Mouse (Mus musculus): ENCODE data around the gene Map2k1. TPM values are rescaled to one million over a fixed set of nuclear protein-coding genes. Genes with fewer than 3 reads are reported as not detected.
A peak's percentile ranks its signal among the peaks of the same experiment; 100 is the strongest.
"Not testable (repeated sequence)": the region's sequence is repeated elsewhere in the genome, so short reads cannot be mapped to it uniquely, and the experiment has no call there.

The Map2k1 gene
- total RNA-seq (2021) = 100 to 1,000 TPM in 1 of 2 experiments, 10 to 100 TPM in 1; 64.3 to 103 TPM
- 29.1 and 34.1 TPM in 2 replicates for polyA plus RNA-seq (2012; rRNA removed)
- long read RNA-seq, transcript Map2k1-201 (11 exons, 2,436 nt) = major isoform, 96 of 100 reads
- long read RNA-seq, partial matches to known transcripts = 2 of 100 reads
- long read RNA-seq, other reads (novel, unspliced or antisense) = 2 of 100 reads

- DNase-seq = peak; percentile 100
These were observed at the start of gene Map2k1 for GRCm38 (mm10) chr9:64253021-64253904. Gene Map2k1, minus strand, starts transcription at chr9:64253631.

GRCm38 (mm10) chr9:64303086-64303485 is 49.7 kb upstream of the Map2k1 start:
- DNase-seq = not testable (repeated sequence)

- no peak for DNase-seq
These were observed 29.1 kb upstream of the Map2k1 start for GRCm38 (mm10) chr9:64282404-64282987.

- no peak for DNase-seq
These were observed 28.3 kb upstream of the Map2k1 start for GRCm38 (mm10) chr9:64281781-64282178.

- DNase-seq = peak; percentile 96
These were observed 27.8 kb upstream of the Map2k1 start, which contains the start of gene Tipin for GRCm38 (mm10) chr9:64281105-64281780. Gene Tipin, plus strand, starts transcription at chr9:64281581.

- DNase-seq = no peak
These were observed 25.4 kb upstream of the Map2k1 start for GRCm38 (mm10) chr9:64278665-64279310.

GRCm38 (mm10) chr9:64277706-64278105 is 24.3 kb upstream of the Map2k1 start:
- DNase-seq = peak; percentile 59

GRCm38 (mm10) chr9:64274919-64275318 is 21.5 kb upstream of the Map2k1 start:
- no peak for DNase-seq

- no peak for DNase-seq
These were observed 20.9 kb upstream of the Map2k1 start for GRCm38 (mm10) chr9:64274291-64274690.

- no peak for DNase-seq
These were observed 20.3 kb upstream of the Map2k1 start for GRCm38 (mm10) chr9:64273757-64274156.

- DNase-seq = peak; percentile 24
These were observed 19.2 kb upstream of the Map2k1 start for GRCm38 (mm10) chr9:64272611-64273010.

GRCm38 (mm10) chr9:64271249-64271648 is 17.8 kb upstream of the Map2k1 start:
- no peak for DNase-seq

GRCm38 (mm10) chr9:64268836-64269235 is 15.4 kb upstream of the Map2k1 start:
- not testable (repeated sequence) for DNase-seq

- no peak for DNase-seq
These were observed 14.8 kb upstream of the Map2k1 start for GRCm38 (mm10) chr9:64268196-64268595.

- no peak for DNase-seq
These were observed 13.8 kb upstream of the Map2k1 start for GRCm38 (mm10) chr9:64267231-64267630.

- DNase-seq = no peak
These were observed 11.4 kb upstream of the Map2k1 start for GRCm38 (mm10) chr9:64264813-64265212.

GRCm38 (mm10) chr9:64261023-64261422 is 7.6 kb upstream of the Map2k1 start:
- no peak for DNase-seq

GRCm38 (mm10) chr9:64259906-64260305 is 6.5 kb upstream of the Map2k1 start:
- DNase-seq = no peak

- DNase-seq = no peak
These were observed 2.8 kb upstream of the Map2k1 start for GRCm38 (mm10) chr9:64256204-64256603.

- no peak for DNase-seq
These were observed 2.0 kb upstream of the Map2k1 start for GRCm38 (mm10) chr9:64255422-64255821.

GRCm38 (mm10) chr9:64252591-64253020 is 825 bp downstream of the Map2k1 start:
- DNase-seq = no peak
